Mouse (Mus musculus): ENCODE measurements around the gene Gm21992. TPM values are rescaled to one million over a fixed set of nuclear protein-coding genes. Genes with fewer than 3 reads are reported as not detected.
A peak's percentile ranks its signal among the peaks of the same experiment; 100 is the strongest.
"Not testable (repeated sequence)": the region's sequence is repeated elsewhere in the genome, so short reads cannot be mapped to it uniquely, and the experiment has no call there.

The Gm21992 gene
- total RNA-seq, 2 experiments from 2014 or later = 19.9 to 21.4 TPM

DNA sequence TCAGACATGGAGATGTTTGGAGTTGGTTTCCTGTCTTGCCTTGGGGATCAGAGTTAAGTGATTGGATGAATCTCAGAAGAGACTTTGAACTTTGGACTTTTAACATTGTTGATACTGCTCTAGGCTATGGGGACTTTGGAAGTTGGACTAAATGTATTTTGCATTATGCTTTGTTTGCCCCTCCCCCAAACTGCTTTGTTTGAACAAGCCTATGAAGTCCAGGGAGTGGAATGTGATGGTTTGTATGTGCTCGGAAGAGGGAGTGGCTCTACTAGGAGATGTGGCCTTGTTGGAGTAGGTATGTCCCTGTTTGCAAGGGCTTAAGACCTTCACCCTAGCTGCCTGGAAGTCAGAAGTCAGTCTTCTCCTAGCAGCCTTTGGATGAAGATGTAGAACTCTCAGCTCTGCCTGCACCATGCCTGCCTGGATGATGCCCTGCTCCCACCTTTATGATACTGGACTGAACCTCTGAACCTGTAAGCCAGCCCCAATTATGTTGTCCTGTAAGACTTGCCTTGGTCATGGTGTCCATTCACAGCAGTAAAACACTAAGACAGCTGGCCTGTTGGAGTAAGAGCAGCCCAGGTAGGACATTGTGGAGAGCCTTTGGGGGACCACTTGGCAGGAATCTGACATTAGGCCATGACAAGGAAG is 5.9 kb upstream of the Gm21992 start:
- no peak for DNase-seq (ENCODE audit: low spot score in 2 of 2)

DNA sequence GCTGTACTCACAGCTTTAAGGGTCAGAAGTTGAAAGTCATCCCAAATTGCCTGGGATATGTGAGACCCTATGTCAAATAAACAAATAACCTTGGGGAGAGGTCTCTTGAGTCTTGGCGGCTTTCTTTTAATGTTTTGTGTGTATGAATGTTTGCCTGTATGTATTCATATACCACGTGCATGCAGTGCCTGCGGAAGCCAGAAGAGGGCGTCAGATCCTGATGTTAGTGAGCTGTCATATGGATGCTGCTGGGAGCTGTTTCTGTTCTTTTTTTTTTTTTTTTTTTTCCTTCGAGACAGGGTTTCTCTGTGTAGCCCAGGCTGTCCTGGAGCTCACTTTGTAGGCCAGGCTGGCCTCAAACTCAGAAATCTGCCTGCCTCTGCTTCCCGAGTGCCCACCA is 1.6 kb upstream of the Gm21992 start:
- DNase-seq (ENCODE audit: low spot score in 2 of 2) = no peak

DNA sequence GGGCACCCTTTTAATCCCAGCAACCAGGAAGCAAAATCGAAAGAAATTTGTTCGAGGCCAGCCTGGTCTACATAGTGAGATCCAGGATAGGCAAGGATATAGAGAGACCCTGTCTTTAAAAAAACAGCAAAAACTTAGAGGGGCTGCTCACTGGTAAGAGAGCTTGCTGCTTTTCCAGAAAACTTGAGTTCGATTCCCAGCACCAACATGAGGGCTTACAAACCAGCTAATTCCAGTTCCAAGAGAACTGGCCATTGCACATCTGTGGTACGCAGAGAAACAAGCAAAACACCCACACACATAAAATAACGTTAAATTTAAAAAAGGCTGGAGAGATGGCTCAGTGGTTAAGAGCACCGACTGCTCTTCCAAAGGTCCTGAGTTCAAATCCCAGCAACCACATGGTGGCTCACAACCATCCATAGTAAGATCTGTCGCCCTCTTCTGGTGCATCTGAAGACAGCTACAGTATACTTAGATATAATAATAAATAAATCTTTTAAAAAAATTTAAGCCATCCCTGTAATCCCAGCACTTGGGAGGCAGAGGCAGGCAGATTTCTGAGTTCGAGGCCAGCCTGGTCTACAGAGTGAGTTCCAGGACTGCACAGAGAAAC is 1.0 kb upstream of the Gm21992 start:
- not testable (repeated sequence) for DNase-seq (ENCODE audit: low spot score in 2 of 2)

- DNase-seq (ENCODE audit: low spot score in 2 of 2) = no peak
These were observed 464 bp upstream of the Gm21992 start for GRCm38 (mm10) chr19:4811909-4812242.

DNA sequence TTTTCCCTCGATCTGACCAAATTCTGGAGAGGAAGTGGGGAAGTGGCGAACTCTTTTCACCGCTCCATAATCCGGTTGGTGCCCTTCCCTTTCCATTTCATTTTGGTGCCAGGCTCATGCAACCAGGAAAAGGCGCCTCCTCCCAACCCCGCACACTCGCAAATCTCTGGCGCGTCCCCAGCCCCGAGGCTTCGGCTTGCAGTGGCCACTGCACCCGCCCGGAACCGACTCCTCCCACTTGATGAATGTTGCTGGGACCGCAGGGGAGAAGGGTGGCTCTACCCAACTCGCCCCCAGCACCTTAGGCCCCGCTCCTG is 708 bp downstream of the Gm21992 start:
- no peak for DNase-seq (ENCODE audit: low spot score in 2 of 2)

GRCm38 (mm10) chr19:4810309-4810708 is 1.1 kb downstream of the Gm21992 start:
- no peak for DNase-seq (ENCODE audit: low spot score in 2 of 2)

GRCm38 (mm10) chr19:4803283-4803682 is 8.1 kb downstream of the Gm21992 start:
- DNase-seq (ENCODE audit: low spot score in 2 of 2) = no peak

GRCm38 (mm10) chr19:4802691-4803091 is 8.7 kb downstream of the Gm21992 start:
- DNase-seq (ENCODE audit: low spot score in 2 of 2) = no peak

GRCm38 (mm10) chr19:4799083-4799482 is 12.3 kb downstream of the Gm21992 start:
- DNase-seq (ENCODE audit: low spot score in 2 of 2) = no peak

DNA sequence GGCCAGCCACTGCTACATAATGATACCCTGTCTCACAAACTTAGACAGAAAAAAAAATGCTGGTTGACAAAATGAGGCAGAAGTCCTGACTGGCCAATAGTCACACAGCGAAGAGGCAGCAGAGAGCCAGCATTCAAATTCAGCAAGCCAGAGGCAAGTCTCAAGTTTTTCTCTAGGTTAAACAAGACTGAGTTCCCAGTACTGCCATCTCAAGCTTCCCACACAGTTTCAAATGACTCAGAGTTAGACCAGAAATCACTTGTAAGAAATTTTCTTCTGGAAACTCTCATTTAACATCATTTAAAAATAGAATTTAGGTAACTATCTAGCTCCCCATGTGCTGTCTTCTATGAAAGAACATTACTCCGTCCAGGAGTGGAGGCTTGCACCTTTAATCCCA is 13.6 kb downstream of the Gm21992 start:
- no peak for DNase-seq (ENCODE audit: low spot score in 2 of 2)

GRCm38 (mm10) chr19:4795929-4796328 is 15.5 kb downstream of the Gm21992 start:
- DNase-seq (ENCODE audit: low spot score in 2 of 2) = no peak

DNA sequence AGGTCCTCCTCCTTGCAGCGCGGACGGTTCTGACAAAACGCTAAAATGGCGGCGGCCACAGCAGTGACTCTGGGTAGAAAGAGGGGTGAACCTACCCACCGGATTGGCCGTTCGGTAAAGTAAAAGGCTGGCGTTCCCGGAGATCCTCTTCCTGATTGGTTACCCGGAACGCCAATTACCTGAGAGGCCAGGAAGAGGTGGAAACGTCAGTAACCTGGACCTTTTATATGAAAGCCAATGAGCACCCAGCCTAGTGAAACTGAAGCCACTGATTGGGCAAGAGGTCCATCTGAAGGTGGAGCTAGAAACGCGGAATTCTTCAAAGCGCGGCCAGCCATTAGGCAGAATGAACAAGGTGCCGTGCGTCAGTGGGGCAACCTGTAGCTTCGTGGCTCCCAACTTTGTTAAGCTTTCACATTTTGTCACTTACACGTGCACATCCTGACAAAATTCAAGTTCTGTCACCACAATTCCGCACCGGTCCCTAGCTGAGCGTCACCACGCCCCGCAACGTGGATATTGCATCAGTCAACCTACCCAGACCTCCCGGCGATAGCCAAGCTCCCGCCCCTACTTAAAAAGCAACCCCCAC is 17.5 kb downstream of the Gm21992 start, which contains the start of gene Rbm4:
Rbm4 (minus strand) TSS at position 71 of the 592 bp plus-strand sequence.
- DNase-seq (ENCODE audit: low spot score in 2 of 2) = peak; percentile 96 to 99

DNA sequence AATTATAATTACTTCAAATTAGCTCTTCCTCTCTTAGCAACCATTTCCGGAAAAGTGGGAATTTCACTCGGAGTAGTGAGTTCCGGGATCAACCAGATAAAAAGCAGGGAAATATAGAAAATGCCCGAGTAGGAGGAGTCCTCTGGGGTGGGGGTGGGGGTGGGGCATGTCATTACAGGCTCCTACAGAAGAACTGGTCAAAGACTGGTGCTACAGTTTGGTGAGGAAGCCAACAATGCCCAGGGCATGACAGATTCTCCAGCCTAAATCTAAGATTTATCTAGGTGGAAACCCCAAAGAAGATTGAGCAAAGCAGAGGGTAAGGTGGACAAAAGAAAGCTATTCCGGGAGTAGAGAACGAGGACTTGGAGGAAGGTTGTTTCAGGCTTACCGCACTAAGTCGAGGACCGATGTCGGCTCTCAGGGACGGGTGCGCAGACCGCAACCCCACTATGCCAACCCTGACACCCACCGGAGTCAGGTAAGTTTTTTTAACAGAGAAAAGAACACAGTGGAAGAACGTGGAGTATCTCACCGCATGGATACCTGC is 18.1 kb downstream of the Gm21992 start:
- DNase-seq (ENCODE audit: low spot score in 2 of 2) = no peak

DNA sequence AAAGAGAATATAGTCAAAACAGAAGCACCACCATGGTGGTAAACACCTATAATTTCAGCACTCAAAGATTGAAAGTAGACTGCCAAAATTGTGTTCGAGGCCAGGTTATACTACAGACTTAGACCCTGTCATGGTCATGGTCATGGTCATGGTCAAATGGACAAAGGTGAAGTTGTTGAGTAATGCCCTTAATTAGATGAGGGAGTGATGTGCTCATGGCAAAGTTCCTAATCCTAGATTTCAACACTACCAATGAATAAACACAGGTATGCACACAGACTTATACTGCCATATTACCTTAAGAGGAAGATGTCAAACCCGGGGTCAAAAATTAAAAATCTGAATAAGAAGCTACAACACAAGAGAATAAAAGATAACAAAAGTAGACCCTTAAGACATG is 25.1 kb downstream of the Gm21992 start:
- no peak for DNase-seq (ENCODE audit: low spot score in 2 of 2)

GRCm38 (mm10) chr19:4785206-4785605 is 26.2 kb downstream of the Gm21992 start:
- no peak for DNase-seq (ENCODE audit: low spot score in 2 of 2)

DNA sequence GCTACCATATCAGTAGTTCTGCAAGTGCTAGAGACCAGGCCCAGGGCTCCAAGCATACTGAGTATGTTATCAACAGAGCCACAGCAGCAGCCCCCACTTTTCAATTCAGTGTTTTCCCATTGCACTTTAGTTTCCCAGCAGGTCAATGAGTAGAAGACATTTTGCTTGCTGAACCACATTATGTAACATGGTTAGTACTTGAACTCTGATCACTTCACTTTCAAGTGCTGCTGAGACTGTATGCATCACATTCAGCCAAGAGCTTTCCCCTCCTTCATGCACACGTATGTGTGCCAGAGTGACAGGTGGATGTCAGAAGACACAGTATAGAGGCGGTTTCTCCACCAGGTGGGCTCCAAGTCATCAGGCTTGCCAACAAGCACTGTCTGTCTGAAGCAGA is 28.5 kb downstream of the Gm21992 start:
- no peak for DNase-seq (ENCODE audit: low spot score in 2 of 2)

- DNase-seq (ENCODE audit: low spot score in 2 of 2) = no peak
These were observed 38.6 kb downstream of the Gm21992 start for GRCm38 (mm10) chr19:4772785-4773184.

DNA sequence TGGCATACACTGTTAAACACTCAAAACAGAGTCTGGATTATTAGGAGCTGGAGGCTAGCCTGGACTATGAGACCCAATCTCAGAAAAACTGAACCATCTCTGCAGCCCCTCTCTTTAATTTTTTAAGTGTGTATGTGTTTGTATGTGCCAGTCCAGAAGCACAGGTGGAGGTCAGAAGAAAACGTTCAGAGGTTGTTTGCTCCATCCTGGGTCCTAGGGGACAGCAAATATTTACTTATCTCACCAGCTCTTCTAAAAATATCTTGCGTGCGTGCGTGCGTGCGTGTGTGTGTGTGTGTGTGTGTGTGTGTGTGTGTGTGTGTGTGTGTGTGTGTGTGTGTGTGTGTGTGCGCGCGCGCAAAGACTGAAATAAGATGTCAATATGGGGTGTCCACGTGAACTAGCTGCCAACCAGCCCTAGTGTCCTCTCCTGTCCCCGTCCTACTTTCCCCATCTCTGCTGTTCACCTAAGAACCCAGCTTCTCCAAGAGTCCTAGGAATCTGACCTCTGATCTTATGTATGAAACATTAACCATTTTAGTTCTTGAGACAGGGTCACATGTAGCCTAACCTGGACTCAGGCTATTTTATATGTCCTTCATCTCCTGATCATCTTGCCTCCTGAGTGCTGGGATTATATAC is 43.8 kb downstream of the Gm21992 start:
- DNase-seq (ENCODE audit: low spot score in 2 of 2) = no peak

GRCm38 (mm10) chr19:4762876-4763275 is 48.5 kb downstream of the Gm21992 start:
- no peak for DNase-seq (ENCODE audit: low spot score in 2 of 2)

- not testable (repeated sequence) for DNase-seq (ENCODE audit: low spot score in 2 of 2)
These were observed 50.9 kb downstream of the Gm21992 start for GRCm38 (mm10) chr19:4760544-4760943.

DNA sequence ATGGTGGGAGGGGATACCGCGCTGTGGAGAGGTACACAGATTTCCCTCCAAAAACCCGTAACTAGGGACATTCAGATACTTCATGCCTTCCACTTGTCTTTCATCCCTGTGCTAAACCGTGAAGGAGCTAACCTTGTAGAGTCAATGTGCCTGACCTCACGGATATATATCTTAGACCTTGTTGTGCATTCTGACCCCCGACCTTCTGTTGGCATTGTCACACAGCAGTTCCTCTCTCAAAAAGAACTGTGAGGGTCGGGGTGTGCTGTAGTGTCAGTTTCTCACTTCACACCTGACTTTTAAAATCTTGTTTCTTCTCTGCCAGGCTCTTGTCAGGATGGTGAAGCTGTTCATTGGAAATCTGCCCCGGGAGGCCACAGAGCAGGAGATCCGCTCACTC is 54.5 kb downstream of the Gm21992 start:
- DNase-seq (ENCODE audit: low spot score in 2 of 2) = no peak

Measured in layer of hippocampus, postnatal 14 days (tissue).